Mouse (Mus musculus) forebrain, embryonic 15.5 days (tissue): ENCODE measurements around the gene Trappc3l. TPM values are rescaled to one million over a fixed set of nuclear protein-coding genes. Genes with fewer than 3 reads are reported as not detected.

ENCODE experiments used
- ATAC-seq: fragments of 200-750 bp; cut with Nextera tagmentation; replicated peaks from 2 replicates; pipeline ENCODE4 v1.8.0; 2017; ENCODE audit warnings: mild to moderate bottlenecking, moderate TSS enrichment, moderate library complexity
- H3K27ac ChIP-seq: fragments of 300-500 bp; sonication (generic); replicated peaks from 2 replicates; pipeline ENCODE4 v1.5.1; 2015; ENCODE audit warnings: mild to moderate bottlenecking, inconsistent platforms
- H3K27me3 ChIP-seq: fragments of 300-500 bp; sonication (generic); 2 replicates; pipeline ENCODE4 v1.6.1; 2015; ENCODE audit warnings: inconsistent platforms
- H3K36me3 ChIP-seq: fragments of 300-500 bp; sonication (generic); 2 replicates; pipeline ENCODE4 v1.6.1; 2015; ENCODE audit warnings: mild to moderate bottlenecking, inconsistent platforms
- H3K4me1 ChIP-seq: fragments of 300-500 bp; sonication (generic); 2 replicates; pipeline ENCODE4 v1.6.1; 2015; ENCODE audit warnings: inconsistent platforms
- H3K4me2 ChIP-seq: fragments of 300-500 bp; sonication (generic); replicated peaks from 2 replicates; pipeline ENCODE4 v1.6.1; 2015; ENCODE audit warnings: mild to moderate bottlenecking, inconsistent platforms
- H3K4me3 ChIP-seq: fragments of 300-500 bp; sonication (generic); 2 replicates; pipeline ENCODE4 v1.5.1; 2015; ENCODE audit warnings: mild to moderate bottlenecking, inconsistent platforms
- H3K9ac ChIP-seq: fragments of 300-500 bp; sonication (generic); replicated peaks from 2 replicates; pipeline ENCODE4 v1.6.1; 2015; ENCODE audit warnings: mild to moderate bottlenecking, inconsistent platforms
- H3K9me3 ChIP-seq: fragments of 300-500 bp; sonication (generic); 2 replicates; pipeline ENCODE4 v1.6.1; 2016; ENCODE audit warnings: inconsistent platforms
- WGBS: fragments of 180-500 bp; shearing (Covaris S2); methylation state at CpG from one replicate; pipeline ENCODE4 v1.1.7; 2015; ENCODE audit warnings: mixed read lengths; 5-methylcytosine and 5-hydroxymethylcytosine counted together
- polyA plus RNA-seq: library from polyadenylated mRNA; unstranded; fragments of >200 nt; fragmentation: Nextera tagmentation; extraction: Ambion mirVana; gene quantifications from 2 replicates; pipeline ENCODE4 v1.2.1, GENCODE M21; 2015

Gene Trappc3l
- polyA plus RNA-seq, 1 experiment from 2014 or later: not detected

DNA sequence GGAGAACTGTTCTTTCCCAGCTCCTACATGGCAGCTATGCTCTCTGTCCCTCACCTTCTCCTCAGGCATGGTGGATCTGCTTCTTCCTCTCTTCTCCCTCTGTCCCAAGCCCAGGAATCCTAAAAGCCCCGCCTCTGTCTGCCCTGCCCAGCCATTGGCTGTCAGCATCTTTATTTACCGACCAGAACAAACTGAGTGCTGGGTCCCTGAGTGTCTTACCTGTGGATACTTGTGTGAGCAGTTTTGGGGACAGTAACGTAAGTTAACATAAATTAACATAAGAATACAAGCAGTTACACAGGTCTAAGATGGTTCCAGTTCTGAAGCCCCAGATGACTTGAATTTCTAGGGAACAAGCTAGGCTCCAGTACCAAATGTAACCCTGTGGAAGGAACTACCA, 29.2 kb downstream of the Trappc3l start:
- Histone ChIP-seq H3K27ac (no peak overlapping the region), H3K4me1 (peaks cover 6% of the 10 kb centered on the region; the same call in 1 of the 2 replicates), H3K9ac (no peak overlapping the region), H3K27me3 (no peaks in the 10 kb centered on the region), H3K36me3 (no peaks in the 10 kb centered on the region), H3K4me2 (no peak overlapping the region), H3K9me3 (no peaks in the 10 kb centered on the region), H3K4me3 (no peak overlapping the region)
- WGBS: 64% methylated on average over 3 of the region's 3 CpGs
- ATAC-seq: no peak

DNA sequence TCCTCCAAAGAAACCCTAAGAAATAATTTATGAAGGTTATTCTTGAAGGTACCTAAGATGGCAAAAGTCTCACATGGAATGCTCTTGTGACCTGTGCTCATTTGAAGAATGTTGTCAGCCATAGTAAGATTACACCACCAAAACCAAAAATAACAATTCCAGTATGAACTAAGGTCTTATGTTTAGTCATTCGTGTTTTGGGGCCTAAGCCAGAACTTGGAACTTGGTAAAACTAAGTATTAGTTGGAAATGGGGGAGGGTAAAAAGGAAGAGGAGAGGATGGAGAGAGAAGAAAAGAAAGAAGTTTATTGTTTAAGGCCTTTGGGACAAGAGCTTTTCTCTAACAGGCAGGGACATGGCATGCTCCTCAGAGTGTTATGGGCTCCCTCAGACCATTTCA, 32.2 kb downstream of the Trappc3l start:
- no peak overlapping the region for H3K27ac ChIP-seq
- no peaks in the 10 kb centered on the region for H3K36me3 ChIP-seq
- no peak for ATAC-seq
- H3K4me3 ChIP-seq: no peak overlapping the region
- WGBS: 79% methylated on average over 1 of the region's 1 CpGs
- H3K9me3 ChIP-seq: no peaks in the 10 kb centered on the region
- H3K4me1 ChIP-seq: peaks cover 6% of the 10 kb centered on the region; the same call in 1 of the 2 replicates
- H3K27me3 ChIP-seq: no peaks in the 10 kb centered on the region
- H3K4me2 ChIP-seq: no peak overlapping the region
- H3K9ac ChIP-seq: no peak overlapping the region

DNA sequence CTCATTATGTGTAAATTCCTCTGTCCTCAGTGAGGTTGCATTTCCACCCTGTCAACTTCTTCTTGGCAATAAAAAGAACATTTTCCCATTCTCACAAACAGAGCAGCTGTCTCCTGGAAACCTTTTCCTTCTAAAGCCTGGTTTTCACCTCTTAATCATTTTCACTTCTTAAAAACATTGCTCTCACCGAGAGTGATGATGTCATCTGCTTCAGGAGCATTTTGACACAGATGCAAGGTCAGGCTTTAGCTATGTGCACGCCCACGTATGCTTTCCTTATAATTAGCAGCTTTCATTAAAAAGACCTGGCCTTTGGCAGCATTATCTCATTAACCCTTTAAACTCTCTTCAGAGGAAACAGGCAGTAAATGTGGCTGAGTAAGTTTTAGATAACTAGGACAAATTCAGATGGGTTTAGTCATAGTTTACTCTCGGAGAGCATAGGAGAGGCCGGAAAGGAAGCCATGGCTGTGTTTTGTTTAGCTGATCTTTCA, 33.6 kb downstream of the Trappc3l start:
- no peak overlapping the region for H3K4me3 ChIP-seq
- WGBS: 16% methylated on average over 5 of the region's 5 CpGs
- no peak overlapping the region for H3K27ac ChIP-seq
- ATAC-seq: no peak
- H3K9ac ChIP-seq: no peak overlapping the region
- no peaks in the 10 kb centered on the region for H3K27me3 ChIP-seq
- H3K4me2 ChIP-seq: no peak overlapping the region
- H3K4me1 ChIP-seq: peaks cover 6% of the 10 kb centered on the region; the same call in 1 of the 2 replicates
- no peaks in the 10 kb centered on the region for H3K9me3 ChIP-seq
- H3K36me3 ChIP-seq: no peaks in the 10 kb centered on the region

DNA sequence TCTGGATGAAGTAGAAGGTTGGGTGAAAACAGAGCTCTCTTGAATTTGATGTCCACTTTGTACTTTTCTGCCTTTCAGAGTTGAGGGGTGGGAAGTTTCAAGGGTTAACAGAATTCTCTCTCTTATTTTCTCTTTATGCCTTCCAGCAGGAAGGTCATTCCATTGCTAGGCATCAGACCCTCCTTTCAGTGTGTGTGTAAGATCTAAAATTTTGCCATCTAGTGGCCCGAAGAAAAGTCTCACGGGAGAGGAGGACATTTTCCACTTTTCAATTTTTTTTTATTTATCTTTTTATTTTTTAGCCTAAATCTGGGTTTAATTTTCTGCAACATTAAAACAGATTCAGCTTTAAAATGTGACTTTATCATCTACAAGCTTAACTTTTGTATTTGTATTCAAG, 34.3 kb downstream of the Trappc3l start:
- ATAC-seq: no peak
- no peak overlapping the region for H3K27ac ChIP-seq
- H3K36me3 ChIP-seq: no peaks in the 10 kb centered on the region
- H3K9me3 ChIP-seq: no peaks in the 10 kb centered on the region
- H3K9ac ChIP-seq: no peak overlapping the region
- WGBS: 45% methylated on average over 2 of the region's 2 CpGs
- no peaks in the 10 kb centered on the region for H3K27me3 ChIP-seq
- no peak overlapping the region for H3K4me2 ChIP-seq
- no peak overlapping the region for H3K4me3 ChIP-seq
- peaks cover 6% of the 10 kb centered on the region; the same call in 1 of the 2 replicates for H3K4me1 ChIP-seq

DNA sequence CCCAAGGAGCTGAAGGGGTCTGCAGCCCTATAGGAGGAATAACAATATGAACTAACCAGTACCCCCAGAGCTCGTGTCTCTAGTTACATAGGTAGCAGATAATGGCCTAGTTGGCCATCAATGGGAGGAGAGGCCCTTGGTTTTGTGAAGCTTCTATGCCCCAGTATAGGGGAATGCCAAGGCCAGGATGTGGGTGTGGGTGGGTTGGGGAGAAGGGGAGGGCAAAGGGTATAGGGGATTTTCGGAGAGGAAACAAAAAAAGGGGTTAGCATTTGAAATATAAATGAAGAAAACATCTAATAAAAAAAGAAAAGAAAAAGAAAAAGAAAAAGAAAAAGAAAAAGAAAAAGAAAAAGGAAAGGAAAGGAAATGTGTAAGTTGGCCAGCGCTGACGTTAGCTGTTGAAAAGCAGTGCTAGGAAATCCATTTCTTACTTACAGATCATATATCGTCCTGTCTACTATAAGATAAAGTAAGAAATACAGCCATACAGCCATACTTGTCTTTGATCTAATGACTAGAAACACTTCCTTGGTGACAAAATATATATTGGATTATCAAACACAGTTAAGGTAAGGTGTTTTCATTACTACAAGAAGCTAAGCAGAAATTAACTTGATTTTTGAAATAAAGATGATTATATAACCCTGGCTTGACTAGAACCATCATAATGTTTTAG, 37.3 kb downstream of the Trappc3l start:
- Histone ChIP-seq H3K36me3 (no peaks in the 10 kb centered on the region), H3K4me1 (peaks cover 6% of the 10 kb centered on the region; the same call in 1 of the 2 replicates), H3K9ac (no peak overlapping the region), H3K4me2 (no peak overlapping the region), H3K27me3 (no peaks in the 10 kb centered on the region), H3K4me3 (no peak overlapping the region), H3K27ac (no peak overlapping the region), H3K9me3 (no peaks in the 10 kb centered on the region)
- WGBS: 83% methylated on average over 5 of the region's 5 CpGs
- no peak for ATAC-seq

DNA sequence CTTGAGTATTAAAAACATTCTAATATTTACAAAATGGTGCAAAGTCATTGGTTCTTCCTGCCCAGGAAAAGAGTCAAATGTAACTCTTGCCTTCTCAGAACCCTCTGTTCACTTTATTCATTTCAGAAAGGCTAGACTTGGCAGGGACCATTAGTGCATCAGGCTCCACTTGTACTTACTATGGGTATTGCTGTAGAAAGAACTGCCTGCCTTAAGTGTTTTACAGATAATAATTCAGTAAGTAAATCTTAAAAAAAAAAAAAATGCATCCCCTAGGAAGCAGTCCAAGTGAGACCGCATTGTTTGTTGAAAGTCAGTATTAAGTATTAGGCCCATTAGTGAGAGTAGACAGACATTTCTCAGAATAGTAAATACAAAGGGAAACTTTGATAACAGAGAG, 49.1 kb downstream of the Trappc3l start:
- no peaks in the 10 kb centered on the region for H3K27me3 ChIP-seq
- H3K27ac ChIP-seq: no peak overlapping the region
- 86% methylated on average over 1 of the region's 1 CpGs for WGBS
- H3K9me3 ChIP-seq: no peaks in the 10 kb centered on the region
- no peak overlapping the region for H3K4me2 ChIP-seq
- no peak overlapping the region for H3K9ac ChIP-seq
- no peaks in the 10 kb centered on the region for H3K36me3 ChIP-seq
- no peak for ATAC-seq
- no peak overlapping the region for H3K4me3 ChIP-seq
- no peaks in the 10 kb centered on the region for H3K4me1 ChIP-seq

DNA sequence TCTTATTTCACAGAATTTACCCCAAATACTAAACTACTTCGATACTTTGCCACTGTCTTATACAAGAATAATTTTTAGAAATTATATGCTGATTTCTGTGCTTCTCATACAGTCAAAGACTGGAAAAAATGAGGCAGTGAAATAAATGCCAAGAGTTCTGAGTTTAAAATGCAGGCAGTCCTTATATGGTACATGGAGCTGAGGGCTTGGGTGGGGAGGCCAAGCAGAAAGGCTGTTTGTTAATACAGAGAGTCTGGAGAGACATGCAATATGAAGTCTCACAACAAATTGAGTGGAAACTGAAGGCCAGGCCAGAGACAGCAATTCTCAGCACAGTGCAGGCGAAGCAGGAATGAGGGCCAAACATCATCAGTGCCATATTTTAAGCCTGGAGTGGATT, 51.1 kb downstream of the Trappc3l start:
- Histone ChIP-seq H3K9me3 (no peaks in the 10 kb centered on the region), H3K4me1 (no peaks in the 10 kb centered on the region), H3K27me3 (no peaks in the 10 kb centered on the region), H3K36me3 (no peaks in the 10 kb centered on the region), H3K27ac (no peak overlapping the region), H3K9ac (no peak overlapping the region), H3K4me3 (no peak overlapping the region), H3K4me2 (no peak overlapping the region)
- WGBS: 77% methylated on average over 2 of the region's 2 CpGs
- ATAC-seq: no peak

DNA sequence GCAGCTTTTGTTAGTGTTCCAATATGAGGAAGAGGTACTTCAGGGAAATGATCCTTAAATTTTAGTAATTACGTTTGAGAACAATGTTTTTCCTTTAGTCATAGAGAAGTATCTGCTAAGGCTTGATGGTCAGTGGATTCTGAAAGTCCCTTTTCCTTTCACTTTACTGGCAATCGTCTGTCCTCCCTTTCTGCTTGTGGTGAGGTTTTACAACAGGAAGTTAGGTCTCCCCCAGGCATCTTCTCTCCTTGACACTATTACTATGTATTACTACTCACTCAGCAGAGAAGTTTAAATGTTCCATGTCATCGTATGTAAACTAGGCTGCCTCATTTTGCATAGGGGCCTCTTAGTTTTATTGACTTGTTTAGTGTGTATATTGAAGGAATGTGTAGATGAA, 52.1 kb downstream of the Trappc3l start:
- H3K36me3 ChIP-seq: no peaks in the 10 kb centered on the region
- H3K9me3 ChIP-seq: no peaks in the 10 kb centered on the region
- H3K27ac ChIP-seq: no peak overlapping the region
- H3K9ac ChIP-seq: no peak overlapping the region
- H3K4me2 ChIP-seq: no peak overlapping the region
- ATAC-seq: no peak
- WGBS: 86% methylated on average over 3 of the region's 3 CpGs
- no peak overlapping the region for H3K4me3 ChIP-seq
- no peaks in the 10 kb centered on the region for H3K4me1 ChIP-seq
- no peaks in the 10 kb centered on the region for H3K27me3 ChIP-seq

DNA sequence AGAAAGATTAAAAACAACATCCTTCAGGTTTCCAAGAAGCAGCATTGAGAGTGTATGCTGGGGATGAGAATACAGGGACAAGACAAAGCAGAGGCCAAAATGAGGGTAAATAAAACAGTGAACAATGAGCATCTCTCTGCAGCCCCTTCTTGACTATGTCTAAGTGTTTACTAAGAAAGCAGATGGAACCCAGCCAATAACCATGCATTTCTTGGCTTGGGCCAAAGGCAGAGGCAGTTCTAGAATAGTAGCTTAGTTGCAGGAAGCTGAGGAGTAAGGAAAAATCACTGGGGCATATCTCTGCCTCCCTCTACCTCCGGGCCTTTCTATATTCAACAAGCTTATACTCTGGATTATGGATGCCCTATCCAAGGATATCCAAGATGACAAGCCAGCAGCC, 53.1 kb downstream of the Trappc3l start:
- H3K4me2 ChIP-seq: no peak overlapping the region
- H3K36me3 ChIP-seq: no peaks in the 10 kb centered on the region
- WGBS: 91% methylated on average over 1 of the region's 1 CpGs
- no peak for ATAC-seq
- no peak overlapping the region for H3K4me3 ChIP-seq
- no peak overlapping the region for H3K27ac ChIP-seq
- no peaks in the 10 kb centered on the region for H3K4me1 ChIP-seq
- H3K9ac ChIP-seq: no peak overlapping the region
- no peaks in the 10 kb centered on the region for H3K9me3 ChIP-seq
- H3K27me3 ChIP-seq: no peaks in the 10 kb centered on the region

DNA sequence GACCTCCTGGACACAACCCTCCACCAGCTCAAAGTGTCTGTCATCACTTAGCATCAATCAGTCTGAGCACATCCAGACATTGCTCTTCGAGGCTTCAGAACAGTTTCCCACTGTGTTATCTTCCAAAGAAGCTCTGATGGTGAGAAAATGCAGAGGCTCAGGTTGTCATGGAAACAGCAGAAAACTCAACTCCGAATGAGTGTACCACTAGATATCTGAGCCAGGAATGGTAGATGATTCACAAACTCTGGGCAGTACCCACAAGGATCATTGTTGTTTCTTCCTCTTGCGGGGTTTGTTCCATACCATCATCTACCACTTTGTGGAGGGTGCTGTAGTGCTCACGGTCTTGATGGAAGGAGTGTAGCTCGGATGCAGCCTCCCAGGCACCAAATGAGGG, 54.5 kb downstream of the Trappc3l start:
- 76% methylated on average over 5 of the region's 5 CpGs for WGBS
- H3K4me2 ChIP-seq: no peak overlapping the region
- H3K27ac ChIP-seq: no peak overlapping the region
- H3K36me3 ChIP-seq: no peaks in the 10 kb centered on the region
- no peak; the same call in 1 of the 2 replicates for ATAC-seq
- no peak overlapping the region for H3K9ac ChIP-seq
- no peak overlapping the region for H3K4me3 ChIP-seq
- no peaks in the 10 kb centered on the region for H3K4me1 ChIP-seq
- no peaks in the 10 kb centered on the region for H3K27me3 ChIP-seq
- no peaks in the 10 kb centered on the region for H3K9me3 ChIP-seq

DNA sequence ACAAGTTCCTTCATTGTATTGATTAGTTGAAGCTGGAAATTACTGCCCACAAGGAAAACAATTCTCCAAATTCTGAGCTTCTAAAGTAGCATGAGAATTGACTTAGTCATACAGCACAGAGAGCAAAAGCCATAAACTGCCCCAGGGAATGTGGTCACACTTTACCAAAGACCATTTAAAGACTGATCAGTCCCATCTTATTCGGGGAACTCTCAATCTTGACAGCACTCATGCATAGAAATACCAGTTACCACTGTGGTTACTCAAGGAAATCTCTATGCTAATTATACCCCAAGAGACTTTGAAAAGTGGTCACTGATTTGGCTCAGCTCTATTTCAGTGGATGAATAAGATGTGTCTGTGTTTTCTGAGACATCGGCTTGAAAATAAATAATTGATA, 57.8 kb downstream of the Trappc3l start:
- Histone ChIP-seq H3K27me3 (no peaks in the 10 kb centered on the region), H3K9me3 (no peaks in the 10 kb centered on the region), H3K4me1 (no peaks in the 10 kb centered on the region), H3K9ac (no peak overlapping the region), H3K27ac (no peak overlapping the region), H3K4me2 (no peak overlapping the region), H3K4me3 (no peak overlapping the region), H3K36me3 (no peaks in the 10 kb centered on the region)
- 65% methylated on average over 2 of the region's 2 CpGs for WGBS
- no peak for ATAC-seq

DNA sequence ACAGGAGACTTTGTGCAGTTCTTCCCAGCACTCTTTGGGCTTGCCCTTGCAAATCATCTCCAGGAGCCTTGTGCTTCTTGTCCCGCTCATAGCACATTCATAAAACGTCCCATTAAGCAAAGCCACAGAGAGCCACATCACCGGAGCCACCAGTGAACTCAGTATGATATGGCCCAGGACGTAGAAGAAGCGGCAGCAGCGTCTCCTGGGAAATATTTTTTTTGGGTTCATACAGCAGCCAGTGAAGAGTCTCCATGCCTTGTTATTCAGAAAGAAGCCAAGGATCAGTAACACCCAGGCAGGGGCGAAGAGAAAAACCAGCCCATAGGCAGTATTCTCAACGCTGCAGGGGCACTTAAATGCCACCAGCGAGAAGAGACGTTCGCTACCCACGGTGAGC, 58.6 kb downstream of the Trappc3l start:
- no peaks in the 10 kb centered on the region for H3K36me3 ChIP-seq
- WGBS: 61% methylated on average over 12 of the region's 12 CpGs
- H3K9ac ChIP-seq: no peak overlapping the region
- no peaks in the 10 kb centered on the region for H3K9me3 ChIP-seq
- no peaks in the 10 kb centered on the region for H3K4me1 ChIP-seq
- H3K27ac ChIP-seq: no peak overlapping the region
- no peaks in the 10 kb centered on the region for H3K27me3 ChIP-seq
- ATAC-seq: peak; percentile 15
- peak overlapping the region; percentile 17 for H3K4me3 ChIP-seq
- H3K4me2 ChIP-seq: peak overlapping the region; percentile 33

DNA sequence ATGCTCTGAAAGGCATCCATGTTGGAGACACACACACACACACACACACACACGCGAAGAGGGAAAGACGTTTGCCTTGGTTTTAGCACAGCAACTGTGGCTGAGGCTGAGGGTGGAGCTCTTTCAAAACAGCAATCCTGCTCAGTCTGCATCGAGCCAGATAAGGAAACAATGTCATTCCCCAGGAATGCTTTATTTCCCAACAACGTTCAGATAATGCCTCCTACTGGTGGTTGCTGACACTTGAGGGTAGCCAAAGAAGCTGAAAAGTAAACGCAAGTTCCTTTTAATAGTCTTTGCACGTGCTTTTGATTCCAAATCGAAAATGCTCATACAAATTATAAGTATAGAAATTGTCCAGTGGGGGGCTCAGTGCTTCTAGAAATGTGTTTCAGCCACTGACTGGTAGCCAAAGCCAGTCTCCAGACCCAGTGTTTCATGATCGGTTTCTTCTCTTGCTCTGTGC, 59.1 kb downstream of the Trappc3l start, which contains the start of gene Calhm5:
Calhm5 (minus strand) TSS at position 102 of the 466 bp plus-strand sequence.
- H3K27ac ChIP-seq: no peak within 1 kb of the TSS
- H3K4me2 ChIP-seq: peak within 1 kb of the TSS; percentile 33
- ATAC-seq: peak; percentile 68
- no peaks in the 10 kb centered on the region for H3K36me3 ChIP-seq
- WGBS: 23% methylated on average over 9 of the region's 9 CpGs
- H3K4me1 ChIP-seq: no peaks in the 10 kb centered on the region
- H3K27me3 ChIP-seq: no peaks in the 10 kb centered on the region
- H3K9ac ChIP-seq: no peak within 1 kb of the TSS
- no peaks in the 10 kb centered on the region for H3K9me3 ChIP-seq
- H3K4me3 ChIP-seq: peak within 1 kb of the TSS; percentile 17
